Mouse (Mus musculus): ENCODE data around the gene Tnnt1. TPM values are rescaled to one million over a fixed set of nuclear protein-coding genes. Genes with fewer than 3 reads are reported as not detected.

Gene Tnnt1
- polyA plus RNA-seq, 1 experiment, result not detected

DNA sequence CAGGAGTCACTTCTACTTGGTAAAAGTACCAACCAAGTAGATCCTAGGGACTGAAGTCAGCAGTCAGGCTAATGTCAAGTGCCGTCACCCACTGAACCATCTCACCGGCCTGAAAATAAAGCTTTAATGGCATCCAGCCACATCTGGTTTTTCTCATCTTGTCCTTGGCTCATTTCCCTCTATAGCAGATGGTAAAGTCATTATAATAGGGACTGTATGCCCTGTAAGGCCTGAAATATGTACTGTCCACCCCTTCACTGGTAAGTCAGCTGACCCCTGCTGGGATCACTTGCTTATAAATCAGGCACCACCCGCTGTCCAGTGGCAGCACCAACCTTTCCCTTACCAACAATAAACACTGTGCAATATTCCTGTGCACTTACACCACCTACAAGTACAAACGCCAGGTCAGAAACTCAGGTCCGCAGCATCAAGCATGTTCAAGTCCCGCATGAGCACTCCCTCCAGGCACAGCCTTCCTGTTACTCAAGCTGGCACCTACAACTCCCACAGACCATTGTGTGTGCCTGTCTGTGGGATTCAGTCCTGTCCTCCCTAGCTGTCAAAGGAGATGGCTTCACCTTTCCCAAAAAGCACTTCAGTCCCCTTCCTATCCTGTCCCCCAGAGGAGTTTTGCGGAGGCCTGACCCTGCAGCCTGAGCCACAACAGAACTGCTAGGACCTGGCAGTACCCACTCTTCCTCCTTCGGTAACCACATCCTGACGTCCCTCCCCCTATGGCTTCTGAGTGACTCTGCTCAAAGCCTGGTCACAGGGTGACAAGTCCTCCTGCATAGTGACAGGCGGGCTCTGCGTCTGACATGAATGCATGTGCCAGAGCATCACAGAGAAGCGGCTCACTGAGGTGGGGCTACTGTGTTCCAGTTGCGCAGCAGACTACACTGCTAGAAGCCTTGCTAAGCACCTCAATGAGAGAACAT lies 23.6 kb downstream of the Tnnt1 start:
- H3K4me1 ChIP-seq (ENCODE audit: control insufficient read depth, insufficient read depth, low read length), result peaks cover 12% of the 10 kb centered on the region
- TF ChIP-seq POLR2A (IDR thresholded peaks at IDR 0.05; ENCODE audit: insufficient read depth, low read depth, low read length) (no peak), CTCF (IDR thresholded peaks at IDR 0.05; ENCODE audit: insufficient read depth, low read depth, low read length) (no peak)
- no peak overlapping the region for H3K27ac ChIP-seq (ENCODE audit: insufficient read depth, low read depth, low read length)
- 79% methylated on average over 13 of the region's 13 CpGs for WGBS
- no peak overlapping the region for H3K4me3 ChIP-seq (ENCODE audit: insufficient read depth, low read depth, low read length)

DNA sequence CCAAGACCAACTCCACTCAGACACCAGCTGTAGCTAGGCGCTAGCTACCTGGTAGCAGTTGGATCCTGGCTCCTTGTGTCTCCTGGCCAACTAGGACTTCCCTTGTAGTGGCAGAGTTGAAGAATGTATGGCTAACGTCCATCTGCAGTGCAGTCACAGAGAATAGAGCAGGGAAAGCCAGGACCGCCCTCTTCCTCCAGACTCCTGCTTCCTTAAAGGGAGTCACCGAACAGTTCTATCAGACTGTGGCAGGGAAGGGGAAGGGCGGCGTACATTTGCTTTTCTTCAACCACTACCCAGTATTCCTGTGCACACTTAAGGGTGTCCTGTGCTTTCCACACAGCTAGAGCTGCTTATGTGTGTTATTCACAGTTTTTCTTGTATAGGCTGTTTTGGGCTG lies 24.9 kb downstream of the Tnnt1 start:
- WGBS, result 74% methylated on average over 6 of the region's 6 CpGs
- Histone ChIP-seq H3K27ac (ENCODE audit: insufficient read depth, low read depth, low read length) (no peak overlapping the region), H3K4me1 (ENCODE audit: control insufficient read depth, insufficient read depth, low read length) (peaks cover 7% of the 10 kb centered on the region; the same call in 1 of the 2 replicates), H3K4me3 (ENCODE audit: insufficient read depth, low read depth, low read length) (no peak overlapping the region)
- TF ChIP-seq CTCF (IDR thresholded peaks at IDR 0.05; ENCODE audit: insufficient read depth, low read depth, low read length) (no peak), POLR2A (IDR thresholded peaks at IDR 0.05; ENCODE audit: insufficient read depth, low read depth, low read length) (no peak)

- Histone ChIP-seq H3K4me3 (ENCODE audit: insufficient read depth, low read depth, low read length) (no peak overlapping the region), H3K27ac (ENCODE audit: insufficient read depth, low read depth, low read length) (no peak overlapping the region), H3K4me1 (ENCODE audit: control insufficient read depth, insufficient read depth, low read length) (peaks cover 16% of the 10 kb centered on the region)
- 90% methylated on average over 12 of the region's 12 CpGs for WGBS
- no peak for TF ChIP-seq CTCF (IDR thresholded peaks at IDR 0.05; ENCODE audit: insufficient read depth, low read depth, low read length)
- TF ChIP-seq POLR2A (IDR thresholded peaks at IDR 0.05; ENCODE audit: insufficient read depth, low read depth, low read length), result no peak
These were observed 33.9 kb downstream of the Tnnt1 start for GRCm38 (mm10) chr7:4482281-4482680.

DNA sequence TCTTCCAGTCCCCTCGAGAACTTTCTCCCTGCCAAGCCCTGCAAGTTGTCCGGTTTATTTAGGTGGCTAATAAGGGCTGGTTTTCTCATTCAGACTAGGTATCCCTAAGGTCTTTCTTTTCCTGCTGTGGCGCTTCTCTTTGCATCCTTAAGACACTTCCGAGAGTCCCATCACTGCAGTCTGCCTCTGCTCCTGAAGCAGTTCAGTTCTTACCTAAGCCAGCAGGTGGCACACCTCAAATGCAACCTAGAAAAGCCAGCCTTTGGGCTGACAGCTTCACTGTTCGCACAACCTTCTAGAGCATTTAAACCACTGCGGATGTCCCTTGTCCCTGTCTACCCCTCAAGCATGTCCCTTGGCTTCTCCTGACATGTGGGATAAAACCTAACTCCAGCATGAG lies 36.5 kb downstream of the Tnnt1 start:
- 36% methylated on average over 6 of the region's 6 CpGs for WGBS
- TF ChIP-seq CTCF (IDR thresholded peaks at IDR 0.05; ENCODE audit: insufficient read depth, low read depth, low read length), result no peak
- no peak for TF ChIP-seq POLR2A (IDR thresholded peaks at IDR 0.05; ENCODE audit: insufficient read depth, low read depth, low read length)
- no peak overlapping the region for H3K4me3 ChIP-seq (ENCODE audit: insufficient read depth, low read depth, low read length)
- peaks cover 19% of the 10 kb centered on the region for H3K4me1 ChIP-seq (ENCODE audit: control insufficient read depth, insufficient read depth, low read length)
- H3K27ac ChIP-seq (ENCODE audit: insufficient read depth, low read depth, low read length), result no peak overlapping the region

DNA sequence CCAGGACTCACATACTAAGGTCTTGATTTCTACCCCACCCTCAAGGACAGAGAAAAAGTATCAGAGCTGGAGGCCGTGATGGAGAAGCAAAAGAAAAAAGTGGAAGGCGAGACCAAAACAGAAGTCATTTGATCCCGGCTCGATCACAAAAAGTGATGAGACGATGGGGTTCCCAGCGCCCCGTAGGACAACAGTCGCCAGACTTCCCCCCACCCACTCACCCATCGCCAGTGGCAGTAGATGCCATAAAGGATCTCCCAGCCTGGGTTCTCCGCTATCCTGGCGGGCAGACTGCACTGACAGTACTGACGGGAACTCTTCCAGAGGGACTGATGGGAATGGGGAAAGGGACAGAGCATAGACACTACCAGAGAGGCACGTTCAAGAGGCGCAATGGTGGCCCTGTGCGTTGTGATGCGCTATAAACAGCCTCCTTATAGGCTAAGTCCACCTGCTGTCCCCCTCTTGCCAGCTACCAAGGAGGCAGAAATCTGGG lies 37.3 kb downstream of the Tnnt1 start:
- 13% methylated on average over 16 of the region's 16 CpGs for WGBS
- Histone ChIP-seq H3K4me1 (ENCODE audit: control insufficient read depth, insufficient read depth, low read length) (peaks cover 19% of the 10 kb centered on the region), H3K27ac (ENCODE audit: insufficient read depth, low read depth, low read length) (no peak overlapping the region), H3K4me3 (ENCODE audit: insufficient read depth, low read depth, low read length) (peak overlapping the region; percentile 33)
- TF ChIP-seq CTCF (IDR thresholded peaks at IDR 0.05; ENCODE audit: insufficient read depth, low read depth, low read length) (no peak), POLR2A (IDR thresholded peaks at IDR 0.05; ENCODE audit: insufficient read depth, low read depth, low read length) (no peak)

DNA sequence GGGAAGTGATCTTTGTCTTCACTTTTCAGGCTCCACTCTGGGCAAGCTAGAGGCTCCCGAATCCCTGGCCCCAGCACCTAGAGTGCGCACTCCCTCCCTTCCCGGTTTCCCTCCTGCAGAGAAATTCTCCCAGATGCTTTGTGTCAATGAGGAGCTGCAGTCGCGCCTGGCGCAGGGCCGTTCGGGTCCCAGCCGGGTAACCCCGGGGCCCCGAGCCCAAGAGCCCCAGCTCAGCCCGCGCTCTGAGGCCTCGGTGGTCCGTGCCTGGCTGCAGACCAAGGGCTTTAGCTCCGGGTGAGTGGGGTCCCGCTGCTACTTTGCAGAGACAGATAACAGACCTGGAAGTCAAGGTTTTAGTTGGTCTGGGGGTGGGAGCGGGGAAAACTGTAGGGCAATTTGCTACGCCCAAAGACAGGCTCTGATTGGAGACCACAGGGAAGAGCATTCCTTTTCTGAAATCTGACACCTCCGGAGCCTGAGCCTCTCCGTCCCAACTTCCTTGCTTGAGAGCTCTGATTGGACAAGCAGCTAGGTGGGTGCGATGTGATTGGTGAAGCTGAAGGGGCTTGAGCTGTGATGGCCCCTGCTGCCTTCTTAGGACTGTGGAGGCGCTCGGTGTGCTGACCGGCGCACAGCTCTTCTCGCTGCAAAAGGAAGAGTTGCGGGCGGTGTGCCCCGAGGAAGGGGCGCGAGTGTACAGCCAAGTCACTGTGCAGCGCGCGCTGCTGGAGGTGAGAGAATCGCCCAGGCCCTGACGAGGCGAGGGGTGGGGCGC lies 38.0 kb downstream of the Tnnt1 start:
- no peak overlapping the region for H3K27ac ChIP-seq (ENCODE audit: insufficient read depth, low read depth, low read length)
- H3K4me1 ChIP-seq (ENCODE audit: control insufficient read depth, insufficient read depth, low read length), result peaks cover 19% of the 10 kb centered on the region
- WGBS, result 4% methylated on average over 39 of the region's 39 CpGs
- TF ChIP-seq CTCF (IDR thresholded peaks at IDR 0.05; ENCODE audit: insufficient read depth, low read depth, low read length) (no peak), POLR2A (IDR thresholded peaks at IDR 0.05; ENCODE audit: insufficient read depth, low read depth, low read length) (no peak)
- H3K4me3 ChIP-seq (ENCODE audit: insufficient read depth, low read depth, low read length), result peak overlapping the region; percentile 33

GRCm38 (mm10) chr7:4473940-4474339 lies 42.2 kb downstream of the Tnnt1 start:
- Histone ChIP-seq H3K4me1 (ENCODE audit: control insufficient read depth, insufficient read depth, low read length) (peaks cover 26% of the 10 kb centered on the region), H3K4me3 (ENCODE audit: insufficient read depth, low read depth, low read length) (no peak overlapping the region), H3K27ac (ENCODE audit: insufficient read depth, low read depth, low read length) (no peak overlapping the region)
- WGBS, result 18% methylated on average over 19 of the region's 19 CpGs
- TF ChIP-seq CTCF (IDR thresholded peaks at IDR 0.05; ENCODE audit: insufficient read depth, low read depth, low read length), result no peak
- TF ChIP-seq POLR2A (IDR thresholded peaks at IDR 0.05; ENCODE audit: insufficient read depth, low read depth, low read length), result no peak

- Histone ChIP-seq H3K4me1 (ENCODE audit: control insufficient read depth, insufficient read depth, low read length) (peaks cover 14% of the 10 kb centered on the region), H3K27ac (ENCODE audit: insufficient read depth, low read depth, low read length) (no peak overlapping the region), H3K4me3 (ENCODE audit: insufficient read depth, low read depth, low read length) (peak overlapping the region; percentile 50)
- 5% methylated on average over 24 of the region's 24 CpGs for WGBS
- no peak for TF ChIP-seq POLR2A (IDR thresholded peaks at IDR 0.05; ENCODE audit: insufficient read depth, low read depth, low read length)
- peak; percentile 80 for TF ChIP-seq CTCF (IDR thresholded peaks at IDR 0.05; ENCODE audit: insufficient read depth, low read depth, low read length)
These were observed 45.0 kb downstream of the Tnnt1 start for GRCm38 (mm10) chr7:4471179-4471555.

All from olfactory bulb, adult 2 months (tissue).